8 mouse cellular contexts compared by ENCODE assay signal in the genomic region with DNA sequence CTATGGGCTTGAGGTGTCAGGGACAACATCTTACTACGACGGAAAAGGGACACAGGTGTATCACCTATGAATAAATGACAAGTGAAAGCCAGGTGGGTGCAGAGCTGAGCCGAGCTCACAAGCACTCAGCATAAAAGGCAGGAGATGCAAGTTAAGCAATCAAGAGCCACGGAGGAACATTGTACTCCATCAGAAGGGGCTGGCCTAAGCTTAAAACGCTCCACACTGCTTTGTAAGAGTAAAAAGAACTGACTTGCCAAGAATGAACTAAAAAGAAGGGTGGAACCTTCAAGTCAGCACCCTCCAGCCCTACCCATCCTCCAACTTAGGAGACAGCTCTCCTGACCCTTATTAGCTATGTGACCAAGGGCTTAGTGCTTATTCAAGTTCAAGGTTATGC. TPM values are rescaled to one million over a fixed set of nuclear protein-coding genes. Genes with fewer than 3 reads are reported as not detected.
A peak's percentile ranks its signal among the peaks of the same experiment; 100 is the strongest.
DNase-seq lines count a peak whose midpoint lies in the region; ATAC-seq and TF ChIP-seq lines count a peak whose summit lies in the region.

No protein-coding gene starts in this region.

- TF ChIP-seq CTCF in kidney, adult 2 months (conservative IDR thresholded peaks at IDR 0.05; ENCODE audit: insufficient read depth, insufficient read length, low read depth, low read length) = no peak
- no peak for TF ChIP-seq CTCF in hindbrain, postnatal 0 days (IDR thresholded peaks at IDR 0.05; ENCODE audit: low read depth)

- TF ChIP-seq POLR2A in kidney, adult 2 months (IDR thresholded peaks at IDR 0.05; ENCODE audit: low read depth, low read length) = no peak

- no peaks in the 10 kb centered on the region for H3K27me3 ChIP-seq in kidney, adult 2 months (replicated peaks; ENCODE audit: control insufficient read depth, insufficient read depth, low read length)
- H3K27me3 ChIP-seq in embryonic facial prominence, embryonic 12.5 days = no peaks in the 10 kb centered on the region
- no peaks in the 10 kb centered on the region for H3K27me3 ChIP-seq in hindbrain, postnatal 0 days (ENCODE audit: insufficient read depth, low read length)
- H3K27me3 ChIP-seq in midbrain, embryonic 16.5 days (ENCODE audit: control insufficient read depth, insufficient read depth, low read depth, low read length) = no peaks in the 10 kb centered on the region

- 43% methylated on average over 5 of the region's 5 CpGs for WGBS in kidney, adult 2 months
- WGBS in embryonic facial prominence, embryonic 12.5 days = 71% methylated on average over 5 of the region's 5 CpGs
- 51% methylated on average over 5 of the region's 5 CpGs for WGBS in hindbrain, postnatal 0 days
- 61% methylated on average over 5 of the region's 5 CpGs for WGBS in midbrain, embryonic 16.5 days

- DNase-seq in kidney, adult 2 months = no peak
- no peak for DNase-seq in kidney, postnatal 14 days
- DNase-seq in hindbrain, postnatal 0 days (ENCODE audit: low spot score) = no peak
- no peak for DNase-seq in ovary, postnatal 14 days (ENCODE audit: low spot score)
- DNase-seq in left cerebral cortex, postnatal 36 days (ENCODE audit: low spot score in 2 of 2) = no peak

- no peak overlapping the region for H3K9ac ChIP-seq in embryonic facial prominence, embryonic 12.5 days
- H3K9ac ChIP-seq in hindbrain, postnatal 0 days (replicated peaks; ENCODE audit: low read length) = no peak overlapping the region
- H3K9ac ChIP-seq in midbrain, embryonic 16.5 days (ENCODE audit: low read depth, low read length) = no peak overlapping the region; the same call in 1 of the 2 replicates

- H3K4me2 ChIP-seq in embryonic facial prominence, embryonic 12.5 days (replicated peaks) = peak overlapping the region; percentile 42
- no peak overlapping the region for H3K4me2 ChIP-seq in hindbrain, postnatal 0 days (ENCODE audit: low read depth, low read length)
- H3K4me2 ChIP-seq in midbrain, embryonic 16.5 days (ENCODE audit: low read length) = no peak overlapping the region

- H3K4me1 ChIP-seq in kidney, adult 2 months (ENCODE audit: control insufficient read depth, insufficient read depth, low read length) = peaks cover 36% of the 10 kb centered on the region
- H3K4me1 ChIP-seq in embryonic facial prominence, embryonic 12.5 days = peaks cover 50% of the 10 kb centered on the region
- H3K4me1 ChIP-seq in hindbrain, postnatal 0 days (ENCODE audit: insufficient read depth, low read length) = peaks cover 33% of the 10 kb centered on the region
- H3K4me1 ChIP-seq in midbrain, embryonic 16.5 days (ENCODE audit: control insufficient read depth, insufficient read depth, low read length) = peaks cover 24% of the 10 kb centered on the region

- no peak; the same call in 1 of the 2 replicates for ATAC-seq in embryonic facial prominence, embryonic 12.5 days (ENCODE audit: insufficient number of reproducible peaks, insufficient read depth, low FRiP score, low TSS enrichment)
- no peak for ATAC-seq in hindbrain, postnatal 0 days
- ATAC-seq in midbrain, embryonic 16.5 days = peak; percentile 18; the same call in 1 of the 2 replicates
- ATAC-seq in erythroblast, adult 5-6 weeks (replicated peaks; ENCODE audit: low FRiP score, poor library complexity, severe bottlenecking) = no peak

- no peaks in the 10 kb centered on the region for H3K9me3 ChIP-seq in embryonic facial prominence, embryonic 12.5 days
- H3K9me3 ChIP-seq in hindbrain, postnatal 0 days (ENCODE audit: low read length) = no peaks in the 10 kb centered on the region
- H3K9me3 ChIP-seq in midbrain, embryonic 16.5 days (replicated peaks; ENCODE audit: control insufficient read depth, low read length, poor library complexity, severe bottlenecking) = no peaks in the 10 kb centered on the region

- H3K27ac ChIP-seq in kidney, adult 2 months (ENCODE audit: insufficient read depth, low read depth, low read length) = peak overlapping the region; percentile 74
- peak overlapping the region; percentile 99 for H3K27ac ChIP-seq in embryonic facial prominence, embryonic 12.5 days
- H3K27ac ChIP-seq in hindbrain, postnatal 0 days = peak overlapping the region; percentile 87
- H3K27ac ChIP-seq in midbrain, embryonic 16.5 days (ENCODE audit: low read length) = peak overlapping the region; percentile 81

- H3K4me3 ChIP-seq in kidney, adult 2 months (ENCODE audit: insufficient read depth, low read depth, low read length) = no peak overlapping the region
- no peak overlapping the region for H3K4me3 ChIP-seq in embryonic facial prominence, embryonic 12.5 days
- no peak overlapping the region for H3K4me3 ChIP-seq in hindbrain, postnatal 0 days (ENCODE audit: low read length)
- no peak overlapping the region for H3K4me3 ChIP-seq in midbrain, embryonic 16.5 days (ENCODE audit: low read depth, low read length)

- H3K36me3 ChIP-seq in kidney, adult 2 months (ENCODE audit: control insufficient read depth, insufficient read depth, low read length) = no peaks in the 10 kb centered on the region
- H3K36me3 ChIP-seq in embryonic facial prominence, embryonic 12.5 days = peaks cover 32% of the 10 kb centered on the region
- peaks cover 4% of the 10 kb centered on the region; the same call in 1 of the 2 replicates for H3K36me3 ChIP-seq in hindbrain, postnatal 0 days (ENCODE audit: insufficient read depth, low read length)
- H3K36me3 ChIP-seq in midbrain, embryonic 16.5 days (ENCODE audit: control insufficient read depth, insufficient read depth, low read length) = no peaks in the 10 kb centered on the region

- intact Hi-C loops in left cerebral cortex, postnatal 36 days (cut with DNase I) = no loop called here

RNA-seq across cellular contexts. Expression of gene Anxa6, which starts 10.7 kb away (rescaled TPM):
- polyA plus RNA-seq in kidney, adult 2 months (2012; rRNA removed) = 76.5 and 87.9 TPM in 2 replicates
- 204 and 212 TPM in 2 replicates for polyA plus RNA-seq in embryonic facial prominence, embryonic 12.5 days (2016; fragmentation: Nextera tagmentation; extraction: Ambion mirVana)
- total RNA-seq in hindbrain, postnatal 0 days (2014; rRNA removed) = 83.2 and 86.0 TPM in 2 replicates
- polyA plus RNA-seq in hindbrain, postnatal 0 days (2015; fragmentation: Nextera tagmentation; extraction: Ambion mirVana) = 71.3 and 74.8 TPM in 2 replicates
- 36.3 and 37.0 TPM in 2 replicates for polyA plus RNA-seq in midbrain, embryonic 16.5 days (2015; fragmentation: Nextera tagmentation; extraction: Ambion mirVana)
- 9.2 and 10.4 TPM in 2 replicates for total RNA-seq in erythroblast, adult 5-6 weeks (2015; ENCODE audit: low replicate concordance)
- 12.7 and 14.0 TPM in 2 replicates for total RNA-seq in erythroblast, adult 5-6 weeks (2017; ENCODE audit: low replicate concordance)
- 10 to 100 TPM; 87.1 to 88.9 TPM for total RNA-seq in left cerebral cortex, postnatal 36 days (2021)

RNA-seq across cellular contexts. Expression of gene Ccdc69, which starts 55.4 kb away (rescaled TPM):
- 1.6 and 2.0 TPM in 2 replicates for polyA plus RNA-seq in kidney, adult 2 months (2012; rRNA removed)
- 0.67 and 0.78 TPM in 2 replicates for polyA plus RNA-seq in embryonic facial prominence, embryonic 12.5 days (2016; fragmentation: Nextera tagmentation; extraction: Ambion mirVana)
- total RNA-seq in hindbrain, postnatal 0 days (2014; rRNA removed) = 0.65 TPM in 1 of 2 replicates, not detected in the other
- 0.56 and 0.78 TPM in 2 replicates for polyA plus RNA-seq in hindbrain, postnatal 0 days (2015; fragmentation: Nextera tagmentation; extraction: Ambion mirVana)
- polyA plus RNA-seq in midbrain, embryonic 16.5 days (2015; fragmentation: Nextera tagmentation; extraction: Ambion mirVana) = 0.19 and 0.27 TPM in 2 replicates
- 3.1 and 6.7 TPM in 2 replicates for total RNA-seq in erythroblast, adult 5-6 weeks (2015; ENCODE audit: low replicate concordance)
- total RNA-seq in erythroblast, adult 5-6 weeks (2017; ENCODE audit: low replicate concordance) = 6.0 and 6.6 TPM in 2 replicates
- under 1 TPM in 1 of 2 experiments, not detected in 1; 0.25 TPM for total RNA-seq in left cerebral cortex, postnatal 36 days (2021)

RNA-seq across cellular contexts. Expression of gene Tnip1, which starts 59.8 kb away (rescaled TPM):
- 19.1 and 20.6 TPM in 2 replicates for polyA plus RNA-seq in kidney, adult 2 months (2012; rRNA removed)
- polyA plus RNA-seq in embryonic facial prominence, embryonic 12.5 days (2016; fragmentation: Nextera tagmentation; extraction: Ambion mirVana) = 19.3 and 20.0 TPM in 2 replicates
- total RNA-seq in hindbrain, postnatal 0 days (2014; rRNA removed) = 15.3 and 16.7 TPM in 2 replicates
- 17.1 and 19.8 TPM in 2 replicates for polyA plus RNA-seq in hindbrain, postnatal 0 days (2015; fragmentation: Nextera tagmentation; extraction: Ambion mirVana)
- 16.4 and 17.4 TPM in 2 replicates for polyA plus RNA-seq in midbrain, embryonic 16.5 days (2015; fragmentation: Nextera tagmentation; extraction: Ambion mirVana)
- 13.6 and 13.8 TPM in 2 replicates for total RNA-seq in erythroblast, adult 5-6 weeks (2015; ENCODE audit: low replicate concordance)
- 20.5 and 25.6 TPM in 2 replicates for total RNA-seq in erythroblast, adult 5-6 weeks (2017; ENCODE audit: low replicate concordance)
- total RNA-seq in left cerebral cortex, postnatal 36 days (2021) = 10 to 100 TPM; 37.5 to 42.0 TPM
